ENCODE assay signal across 12 mouse cellular contexts in genomic region chr6:128022207-128022606, GRCm38 (mm10).
DNase-seq lines count a peak whose midpoint lies in the region; ATAC-seq lines count a peak whose summit lies in the region.
"Had no signal": no experiment of that assay in that cellular context is flagged by ENCODE, and none has a peak within 500 bp of the region (broad histone marks: within the 10 kb centered on the region; RNA-seq: fewer than 3 reads in every experiment).

No protein-coding gene starts in this region.

- 38% methylated on average over 6 of the region's 6 CpGs for WGBS in heart, embryonic 12.5 days
- WGBS in midbrain, embryonic 14.5 days, result 26% methylated on average over 6 of the region's 6 CpGs

- peak overlapping the region; percentile 56; the same call in 1 of the 2 replicates for H3K9ac ChIP-seq in heart, embryonic 12.5 days
- no peak overlapping the region for H3K9ac ChIP-seq in midbrain, embryonic 14.5 days (replicated peaks; ENCODE audit: low read length)
- H3K9ac ChIP-seq: liver, postnatal 0 days had no signal

- peaks cover 74% of the 10 kb centered on the region for H3K4me1 ChIP-seq in heart, embryonic 12.5 days (replicated peaks)
- peaks cover 23% of the 10 kb centered on the region for H3K4me1 ChIP-seq in midbrain, embryonic 14.5 days (ENCODE audit: control insufficient read depth, insufficient read depth, low read length)

- peaks cover 13% of the 10 kb centered on the region for H3K36me3 ChIP-seq in heart, embryonic 12.5 days
- H3K36me3 ChIP-seq in midbrain, embryonic 14.5 days (ENCODE audit: control insufficient read depth, insufficient read depth, low read length), result no peaks in the 10 kb centered on the region

- H3K4me3 ChIP-seq in heart, embryonic 12.5 days, result no peak overlapping the region
- no peak overlapping the region for H3K4me3 ChIP-seq in midbrain, embryonic 14.5 days (replicated peaks; ENCODE audit: low read depth, low read length)

- H3K27ac ChIP-seq in heart, embryonic 12.5 days (ENCODE audit: poor library complexity, severe bottlenecking), result peak overlapping the region; percentile 48; the same call in 1 of the 2 replicates
- no peak overlapping the region for H3K27ac ChIP-seq in midbrain, embryonic 14.5 days (replicated peaks; ENCODE audit: low read depth, low read length)

- H3K9me3 ChIP-seq in heart, embryonic 12.5 days (replicated peaks), result no peaks in the 10 kb centered on the region
- no peaks in the 10 kb centered on the region for H3K9me3 ChIP-seq in midbrain, embryonic 14.5 days (ENCODE audit: control insufficient read depth, low read length)

- no peak for DNase-seq in heart, adult 18-20 months
- peak; percentile 89 for DNase-seq in embryo, embryonic 10.5 days (ENCODE audit: low spot score)
- DNase-seq in forelimb bud, embryonic 11.5 days (ENCODE audit: low read depth, low spot score), result peak; percentile 64
- DNase-seq in midbrain, embryonic 14.5 days, result no peak
- DNase-seq in adrenal gland, postnatal 25 days, result no peak
- DNase-seq in right cerebral cortex, postnatal 10 days (ENCODE audit: low spot score in 2 of 2), result no peak
- DNase-seq in left cerebral cortex, adult 8-10 months (ENCODE audit: low spot score in 2 of 2), result no peak
- DNase-seq: gastrocnemius, postnatal 14 days; liver, postnatal 0 days; right cerebral cortex, adult 18-20 months had no signal

- no peaks in the 10 kb centered on the region for H3K27me3 ChIP-seq in heart, embryonic 12.5 days (replicated peaks)
- no peaks in the 10 kb centered on the region for H3K27me3 ChIP-seq in midbrain, embryonic 14.5 days (ENCODE audit: control insufficient read depth, insufficient read depth, low read length)

- no peak for ATAC-seq in heart, embryonic 12.5 days (ENCODE audit: insufficient number of reproducible peaks, low FRiP score)
- peak; percentile 28; the same call in 1 of the 2 replicates for ATAC-seq in midbrain, embryonic 14.5 days (ENCODE audit: low FRiP score, low TSS enrichment)
- ATAC-seq: inflammation-experienced regulatory T-cells, adult 6 months; liver, postnatal 0 days had no signal

- H3K4me2 ChIP-seq in heart, embryonic 12.5 days, result 0 out of 2 replicates have a peak overlapping the region, but pooled peaks have one; percentile 12
- H3K4me2 ChIP-seq in midbrain, embryonic 14.5 days (ENCODE audit: low read length), result no peak overlapping the region

Comparison
In these comparisons a context has a peak if more than half of its experiments do, and no peak if none do; other contexts are left out.
1. DNase-seq: peak in embryo, embryonic 10.5 days (single experiment) and forelimb bud, embryonic 11.5 days (single experiment); none in heart, adult 18-20 months (0 of 2), midbrain, embryonic 14.5 days (single experiment), adrenal gland, postnatal 25 days (single experiment), right cerebral cortex, postnatal 10 days (0 of 2) and left cerebral cortex, adult 8-10 months (0 of 2).